Mouse (Mus musculus) heart, postnatal 14 days (tissue): Measurements from ENCODE around the gene Sirt4. TPM values are rescaled to one million over a fixed set of nuclear protein-coding genes. Genes with fewer than 3 reads are reported as not detected.
"Not testable (repeated sequence)": the region's sequence is repeated elsewhere in the genome, so short reads cannot be mapped to it uniquely, and the experiment has no call there.

ENCODE experiments used
- DNase-seq, 2 experiments: peaks; one replicate each; pipeline ENCODE4 v3.0.0; 2021 to 2022
- intact Hi-C: fragments of 180-260 bp; cut with DNase I; formaldehyde crosslinking; loops from one replicate; pipeline ENCODE4 v1.15.1; 2025
- total RNA-seq, 2 experiments: library from RNA; stranded (reverse); gene quantifications; 2 replicates each; pipeline ENCODE4 v1.2.3; 2021

Sirt4 gene
- total RNA-seq, 2 experiments from 2014 or later = 17.9 to 18.7 TPM

DNA sequence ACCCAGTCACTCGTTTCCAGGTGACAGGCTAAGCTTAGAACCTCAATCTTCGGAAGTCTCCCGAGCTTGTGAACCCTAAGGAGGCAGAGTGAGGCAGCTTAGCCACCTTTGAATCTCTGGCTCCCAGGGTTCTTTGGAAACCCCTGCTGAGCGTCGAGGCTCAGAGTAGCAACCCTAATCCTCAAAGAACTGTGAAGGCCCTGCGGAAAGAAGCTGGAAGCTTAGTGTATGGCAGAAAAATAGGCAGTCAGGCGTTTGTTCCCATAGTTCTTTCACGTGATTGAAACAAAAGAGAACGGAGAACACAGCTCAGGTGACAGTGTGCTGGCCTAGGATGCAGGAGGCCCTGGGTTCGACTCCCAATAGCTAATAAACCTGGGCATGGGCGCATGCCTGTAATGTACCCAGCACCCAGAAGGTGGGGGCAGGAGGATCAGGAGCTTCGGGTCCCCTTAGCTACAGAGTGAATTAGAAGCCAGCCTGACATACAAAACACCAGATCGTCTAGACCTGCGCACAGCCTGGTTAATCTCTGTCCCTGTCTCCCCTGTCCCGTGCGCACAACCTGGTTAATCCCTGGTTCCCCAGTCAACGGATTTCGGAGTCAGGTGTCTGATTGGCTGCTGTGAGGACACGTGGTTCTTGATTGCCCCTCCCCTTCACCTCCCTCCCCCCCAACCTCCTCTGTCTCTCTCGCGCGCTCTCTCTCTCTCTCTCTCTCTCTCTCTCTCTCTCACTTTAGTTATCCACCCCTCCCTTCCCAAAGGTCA is 9.0 kb downstream of the Sirt4 start:
- intact Hi-C loops = no loop called here
- DNase-seq = no peak

DNA sequence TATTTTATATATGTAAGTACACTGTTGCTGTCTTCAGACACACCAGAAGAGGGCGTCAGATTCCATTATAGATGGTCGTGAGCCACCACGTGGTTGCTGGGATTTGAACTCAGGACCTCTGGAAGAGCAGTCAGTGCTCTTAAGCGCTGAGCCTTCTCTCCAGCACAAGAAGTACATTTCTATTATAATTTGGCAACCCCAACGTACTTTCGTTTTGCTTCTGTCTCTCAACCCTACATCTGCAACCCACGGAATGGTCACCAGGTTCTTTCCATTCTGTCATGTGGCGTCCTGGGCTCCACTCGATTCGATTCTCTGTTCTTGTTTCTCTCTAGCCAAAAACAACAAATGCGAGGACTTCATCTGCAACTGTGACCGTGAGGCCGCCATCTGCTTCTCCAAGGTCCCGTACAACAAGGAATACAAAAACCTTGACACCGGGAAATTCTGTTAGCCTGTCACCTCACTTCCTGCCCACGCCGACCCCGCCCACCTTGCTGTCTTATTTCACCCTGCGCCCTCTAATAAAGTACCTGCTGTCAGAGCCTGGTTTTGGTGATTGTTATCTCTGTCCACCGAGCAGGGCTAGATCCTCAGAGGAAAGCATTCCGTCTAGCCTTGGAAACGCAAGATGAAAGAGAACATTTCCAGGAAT is 10.2 kb downstream of the Sirt4 start:
- no peak for DNase-seq
- intact Hi-C loops = no loop called here

DNA sequence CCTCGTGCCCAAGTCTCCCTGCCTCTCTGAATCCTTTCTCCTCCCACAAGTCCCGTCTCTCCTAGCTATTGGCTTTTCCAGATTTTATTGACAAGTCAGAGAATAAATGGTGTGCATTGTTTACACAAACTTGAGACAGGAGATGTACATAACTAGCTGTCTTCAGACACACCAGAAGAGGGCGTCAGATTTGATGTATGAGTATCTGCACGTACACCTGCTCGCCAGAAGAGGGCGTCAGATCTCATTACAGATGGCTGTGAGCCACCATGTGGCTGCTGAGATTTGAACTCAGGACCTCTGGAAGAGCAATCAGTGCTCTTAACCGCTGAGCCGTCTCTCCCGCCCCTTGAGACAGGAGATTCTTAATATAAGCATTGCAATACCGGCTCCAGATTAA is 11.3 kb downstream of the Sirt4 start:
- intact Hi-C loops = no loop called here

DNA sequence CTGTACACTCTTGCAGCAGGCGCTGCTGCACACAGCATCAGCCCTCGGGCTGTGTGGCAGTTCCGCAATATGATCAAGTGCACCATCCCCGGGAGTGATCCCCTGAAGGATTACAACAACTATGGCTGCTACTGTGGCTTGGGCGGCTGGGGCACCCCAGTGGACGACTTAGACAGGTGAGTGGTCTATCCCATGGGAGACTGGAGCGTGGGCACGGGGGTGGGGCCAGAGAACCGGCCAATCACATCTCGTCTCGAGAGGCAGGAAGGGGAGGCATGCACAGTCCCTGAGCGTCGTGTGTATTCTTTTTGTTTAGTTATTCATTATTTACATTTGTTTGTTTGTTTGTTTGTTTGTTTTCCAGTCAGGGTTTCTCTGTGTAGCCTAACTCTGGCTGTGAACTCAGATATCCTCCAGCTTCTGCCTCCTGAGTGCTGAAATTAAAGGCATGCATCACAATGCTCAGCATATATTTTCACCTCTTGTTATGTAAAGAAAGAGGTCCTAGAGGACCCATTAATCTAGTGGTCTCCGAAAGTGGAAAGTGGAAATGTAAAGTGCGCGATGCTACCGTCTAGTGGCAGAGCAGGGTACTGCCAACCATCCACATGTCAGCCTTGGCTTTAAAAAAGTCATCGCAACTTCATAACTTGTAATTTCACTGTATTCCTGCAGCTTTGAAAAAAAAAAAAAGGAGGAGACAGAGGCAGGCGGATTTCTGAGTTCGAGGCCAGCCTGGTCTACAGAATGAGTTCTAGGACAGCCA is 13.6 kb downstream of the Sirt4 start:
- DNase-seq = peak; percentile 60 to 71
- intact Hi-C loops = no loop called here

More for the DNA sequence above, 11.3 kb downstream of the Sirt4 start:
- no peak for DNase-seq

DNA sequence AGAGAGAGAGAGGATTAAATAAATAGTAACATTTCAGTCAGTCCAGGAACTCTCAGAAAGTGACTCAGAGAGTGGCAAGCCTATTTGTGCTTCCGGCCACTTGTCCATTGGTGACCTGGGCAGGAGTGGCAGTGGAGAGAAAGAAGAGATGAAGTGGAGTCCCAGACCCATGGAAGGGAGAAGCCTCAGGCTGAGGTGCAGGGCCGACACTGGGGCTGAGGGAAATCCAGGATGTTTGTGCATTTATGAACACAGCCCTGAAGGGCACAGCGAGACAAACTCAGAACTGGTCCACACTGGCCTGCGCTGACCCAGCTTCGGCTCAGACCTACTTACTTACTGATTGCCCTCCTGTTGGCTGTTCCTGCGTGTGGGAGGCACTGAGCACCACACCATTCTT is 14.7 kb downstream of the Sirt4 start:
- no peak for DNase-seq
- intact Hi-C loops = no loop called here

DNA sequence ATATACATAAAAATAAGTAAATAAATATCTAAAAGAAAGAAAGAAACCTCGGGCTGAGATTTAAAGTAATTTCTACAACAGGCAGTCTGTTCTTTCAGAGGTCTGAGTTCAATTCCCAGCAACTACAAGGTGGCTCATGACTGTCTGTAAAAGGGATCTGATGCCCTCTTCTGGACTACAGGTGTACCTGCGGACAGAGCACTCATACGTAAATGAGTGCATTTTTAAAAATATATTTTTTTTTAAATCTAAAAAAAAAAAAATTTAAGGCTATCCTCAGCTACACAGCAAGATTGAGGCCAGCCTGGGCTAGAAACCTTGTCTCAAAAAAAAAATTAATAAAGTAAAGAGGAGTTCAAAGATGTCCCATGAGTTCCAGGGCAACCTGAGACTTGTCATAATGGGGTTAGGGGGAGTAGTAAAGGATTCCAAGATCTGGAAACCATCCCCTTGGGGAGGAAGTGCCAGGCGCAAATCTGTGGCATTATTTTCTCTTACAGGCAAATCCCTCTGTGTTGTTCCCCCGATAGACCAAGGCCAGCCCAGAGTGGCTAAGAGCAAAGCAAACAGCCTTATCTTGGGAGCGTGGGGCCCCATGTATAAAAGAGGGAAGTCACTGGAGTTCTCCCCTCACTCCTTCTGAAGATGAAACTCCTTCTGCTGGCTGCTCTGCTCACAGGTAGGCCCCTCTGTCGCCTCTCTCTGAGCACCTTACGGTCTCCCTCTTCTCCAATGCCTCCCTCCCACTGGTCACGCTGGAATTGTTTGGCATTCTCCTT is 18.7 kb downstream of the Sirt4 start, which contains the start of gene Pla2g1b:
TSS of gene Pla2g1b (plus strand) at position 621 of the 779 bp plus-strand sequence.
- no peak for DNase-seq
- intact Hi-C loops = no loop called here

DNA sequence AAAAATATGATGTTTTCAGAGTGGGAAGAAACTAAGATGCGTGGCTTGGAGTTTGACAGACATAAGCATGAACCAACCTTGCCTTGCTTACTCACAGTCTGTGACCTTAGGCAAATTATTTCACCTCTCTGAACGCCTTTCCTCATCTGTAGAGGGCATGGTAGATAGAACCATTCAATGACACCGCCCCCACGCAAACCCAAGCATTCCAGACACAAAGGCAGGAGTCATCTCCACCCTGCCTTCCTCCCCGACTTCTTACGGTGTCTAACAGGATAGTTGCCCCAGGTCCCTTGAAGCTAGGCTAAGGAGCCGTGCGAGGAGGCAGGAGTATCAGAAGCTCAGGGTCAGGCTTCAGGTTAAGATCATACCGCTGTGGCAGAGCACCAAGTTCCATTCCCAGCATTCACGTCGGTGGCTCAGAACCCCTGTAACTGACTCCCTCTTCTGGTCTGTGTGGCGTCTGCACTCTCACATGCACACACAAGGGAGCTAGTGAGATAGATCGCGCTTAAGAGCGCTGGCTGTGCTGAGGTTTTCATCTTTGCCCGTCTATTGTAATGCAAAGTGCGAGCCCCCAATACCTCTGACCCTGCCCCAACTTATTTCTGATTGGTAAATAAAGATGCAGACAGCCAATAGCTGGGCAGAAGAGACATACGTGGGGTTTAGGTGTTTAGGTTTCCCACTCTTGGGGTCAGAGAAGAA is 20.0 kb downstream of the Sirt4 start:
- no peak for DNase-seq
- intact Hi-C loops = no loop called here

DNA sequence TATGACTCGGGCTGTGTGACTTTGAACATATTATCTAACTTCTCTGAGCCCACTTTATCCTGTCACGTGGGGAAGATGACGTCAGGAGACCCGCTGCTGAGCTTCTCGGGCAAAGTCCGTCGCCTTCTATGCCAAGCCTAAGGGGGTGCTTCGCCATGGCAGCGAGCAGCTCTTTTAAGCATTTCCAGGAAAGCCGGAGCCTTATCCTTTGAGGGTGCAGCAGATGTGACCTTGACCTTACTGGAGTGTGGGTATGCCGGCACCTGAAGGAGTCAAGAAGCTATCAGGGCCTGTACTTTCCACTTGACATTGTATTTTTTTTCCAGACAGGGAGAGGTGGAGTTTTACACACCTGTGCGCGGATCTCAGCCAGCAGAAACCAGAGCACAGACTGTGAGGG is 25.6 kb downstream of the Sirt4 start:
- no peak for DNase-seq
- intact Hi-C loops = no loop called here

DNA sequence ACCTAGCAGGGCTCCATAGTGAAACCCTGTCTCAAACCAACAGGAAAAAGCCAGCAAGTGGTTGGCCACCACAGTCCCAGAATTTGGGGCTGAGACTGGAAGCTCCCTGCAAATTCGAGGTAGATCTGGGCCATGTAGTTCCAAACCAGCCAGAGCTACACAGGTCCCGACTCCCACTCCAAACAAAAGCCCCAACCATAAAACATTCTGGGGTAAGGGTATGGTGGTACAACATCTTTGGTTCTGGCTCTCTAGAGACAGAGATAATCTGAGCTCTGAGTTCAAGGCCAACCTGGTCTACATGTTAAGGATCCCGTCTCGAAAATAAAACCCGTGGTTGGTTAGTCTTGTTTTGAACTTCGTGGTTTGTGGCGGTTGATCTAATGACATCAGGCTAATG is 28.7 kb downstream of the Sirt4 start:
- intact Hi-C loops = no loop called here
- DNase-seq = no peak

DNA sequence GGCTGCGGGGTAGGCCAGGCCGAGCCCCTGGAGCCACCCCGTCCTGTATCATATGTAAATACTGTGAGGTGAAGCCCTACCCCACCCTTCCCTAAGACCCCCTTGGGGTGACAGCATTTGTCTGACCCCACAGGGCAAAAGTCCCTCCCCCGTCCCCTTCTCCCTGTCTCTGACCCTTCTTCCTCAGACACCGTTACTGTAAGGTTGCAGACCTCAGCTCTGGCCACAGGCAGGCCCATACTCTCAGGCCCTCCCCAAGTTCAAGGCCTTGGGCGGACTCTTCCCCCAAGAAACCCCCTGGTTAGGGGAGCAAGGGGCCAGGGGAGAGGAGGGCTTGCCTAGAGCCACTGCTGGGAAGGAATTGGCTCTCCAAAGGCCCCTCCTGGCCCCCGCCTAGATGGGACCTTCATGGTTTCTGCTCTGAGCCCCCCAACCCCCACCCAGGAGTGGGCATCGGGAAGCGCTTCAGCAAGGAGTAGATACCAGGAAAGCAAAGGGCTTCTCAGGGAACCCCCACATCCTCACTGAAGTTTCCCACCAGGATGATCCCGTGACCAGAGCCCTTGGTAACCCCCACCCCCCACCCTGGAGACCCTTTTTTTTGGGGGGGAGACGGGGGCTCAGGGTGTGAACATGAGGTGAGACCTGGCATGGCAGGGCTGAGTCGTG is 30.0 kb downstream of the Sirt4 start:
- intact Hi-C loops = no loop called here
- DNase-seq = no peak

DNA sequence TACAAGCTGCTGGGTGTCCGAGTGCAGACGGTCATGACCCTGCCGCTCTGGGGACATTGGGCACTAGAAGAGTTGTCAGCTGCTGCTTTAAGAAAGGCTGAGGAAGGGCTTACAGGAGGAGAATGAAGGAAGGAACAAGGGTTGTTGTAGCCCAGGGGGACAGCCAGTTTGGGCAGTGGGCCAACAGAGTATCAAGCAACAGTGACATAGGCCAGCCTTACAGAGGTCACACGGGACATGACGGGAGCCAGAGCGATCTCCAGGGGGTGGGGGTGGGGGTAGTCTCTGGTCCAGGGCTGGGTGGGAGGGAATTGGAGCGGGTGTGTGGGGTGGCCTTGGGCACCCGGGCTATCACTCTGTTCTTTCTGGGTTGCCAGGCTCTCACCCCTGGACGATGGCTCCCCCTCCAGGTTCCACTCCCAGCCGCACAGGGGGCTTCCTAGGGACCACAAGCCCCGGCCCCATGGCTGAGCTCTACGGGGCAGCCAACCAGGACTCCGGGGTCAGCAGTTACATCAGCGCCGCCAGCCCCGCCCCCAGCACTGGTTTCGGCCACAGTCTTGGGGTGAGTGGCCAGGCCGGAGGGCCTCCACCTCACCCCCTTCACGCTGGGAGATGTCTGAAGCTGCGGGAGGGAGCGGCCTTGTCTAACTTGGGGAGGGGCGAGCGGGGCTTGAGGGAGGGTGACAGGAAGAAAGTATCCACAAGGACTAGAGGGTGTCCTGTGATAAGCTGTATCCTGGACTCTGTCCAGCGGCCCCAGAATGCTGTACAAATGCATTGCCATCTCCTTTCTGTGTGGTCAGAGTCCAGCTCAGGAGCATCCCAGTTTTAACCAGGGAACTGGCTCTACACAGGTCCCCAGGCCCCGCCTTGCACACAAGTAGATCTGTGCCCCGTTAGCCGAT is 33.9 kb downstream of the Sirt4 start:
- intact Hi-C loops = no loop called here
- no peak for DNase-seq

DNA sequence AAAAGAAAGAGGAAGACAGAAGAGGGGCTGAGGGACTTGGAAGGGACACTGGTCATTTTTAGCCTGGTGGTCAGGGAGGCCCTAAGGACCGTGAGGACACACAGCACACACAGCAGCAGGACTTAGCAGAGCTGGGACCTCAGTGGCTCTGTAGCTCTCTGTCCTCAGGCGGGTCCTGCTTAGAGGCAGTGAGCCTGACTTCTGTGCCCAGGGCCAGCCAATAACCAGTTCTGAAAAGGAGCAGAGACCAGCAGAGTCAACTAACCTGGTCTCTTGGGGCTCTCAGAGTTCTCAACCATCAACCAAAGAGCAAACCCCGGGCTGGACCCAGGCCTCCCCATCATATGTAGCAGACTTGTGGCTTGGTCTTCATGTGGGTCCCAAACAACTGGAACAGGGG is 35.3 kb downstream of the Sirt4 start:
- intact Hi-C loops = loop anchor here (10.0 kb wide), 1 partner anchor 464 kb away; no protein-coding TSS in a partner anchor
- no peak for DNase-seq

DNA sequence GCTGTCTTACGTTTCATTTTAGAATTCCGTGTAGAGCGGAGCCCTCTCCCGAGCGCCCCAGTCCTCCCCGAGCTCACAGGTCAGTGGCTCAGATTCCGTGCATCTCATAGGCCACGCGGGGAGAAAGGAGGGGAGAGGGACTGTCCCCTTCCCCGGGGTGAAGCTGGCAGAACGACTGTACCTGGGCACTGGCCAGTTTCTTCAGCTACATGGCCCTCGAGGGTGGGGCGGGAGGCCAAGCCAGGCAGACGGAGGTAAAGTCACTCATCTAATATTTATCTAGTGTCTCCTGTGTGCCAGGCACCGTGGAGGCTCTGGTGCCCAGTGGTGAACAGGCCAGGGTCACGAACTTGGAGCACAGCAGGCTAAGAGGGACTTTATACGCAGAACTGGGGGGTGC is 37.4 kb downstream of the Sirt4 start:
- intact Hi-C loops = loop anchor here (10.0 kb wide), 1 partner anchor 462 kb away; no protein-coding TSS in a partner anchor
- DNase-seq = no peak

DNA sequence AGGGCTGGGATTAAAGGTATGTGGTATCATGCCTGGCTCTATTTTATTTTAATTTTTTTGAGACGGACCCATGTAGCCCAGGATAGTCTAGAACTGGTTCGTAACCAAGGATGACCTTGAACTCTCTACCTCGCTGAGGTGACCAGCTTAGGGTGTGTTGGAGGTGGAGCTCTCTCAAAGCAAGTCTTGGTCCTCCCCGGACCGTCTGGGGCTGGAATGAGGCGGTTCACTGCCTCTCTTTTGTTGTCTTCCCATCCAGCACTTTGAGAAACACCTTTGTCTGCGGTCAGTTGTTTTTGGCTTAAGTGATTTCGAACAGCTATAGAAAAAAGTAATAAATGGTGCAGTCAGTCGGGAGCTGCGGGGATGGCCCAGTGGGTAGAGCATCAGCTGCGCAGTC is 40.4 kb downstream of the Sirt4 start:
- intact Hi-C loops = loop anchor here (5.0 to 10.0 kb wide), 2 partner anchors 147 to 459 kb away; no protein-coding TSS in a partner anchor
- no peak for DNase-seq

DNA sequence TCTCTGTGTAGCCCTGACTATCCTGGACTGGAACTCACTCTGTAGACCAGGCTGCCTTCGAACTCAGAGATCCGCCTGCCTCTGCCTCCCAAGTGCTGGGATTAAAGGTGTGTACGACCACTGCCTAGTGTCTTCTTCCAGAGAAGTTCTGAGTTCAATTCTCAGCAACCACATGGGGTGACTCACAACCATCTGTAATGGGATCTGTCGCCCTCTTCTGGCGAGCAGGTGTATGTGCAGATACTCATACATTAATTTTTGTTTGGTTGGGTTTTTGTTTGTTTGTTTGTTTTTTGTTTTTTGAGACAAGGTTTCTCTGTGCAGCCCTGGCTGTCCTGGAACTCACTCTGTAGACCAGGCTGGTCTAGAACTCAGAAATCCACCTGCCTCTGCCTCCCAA is 41.9 kb downstream of the Sirt4 start:
- DNase-seq = not testable (repeated sequence)
- intact Hi-C loops = loop anchor here (5.0 to 10.0 kb wide), 2 partner anchors 145 to 458 kb away; no protein-coding TSS in a partner anchor

DNA sequence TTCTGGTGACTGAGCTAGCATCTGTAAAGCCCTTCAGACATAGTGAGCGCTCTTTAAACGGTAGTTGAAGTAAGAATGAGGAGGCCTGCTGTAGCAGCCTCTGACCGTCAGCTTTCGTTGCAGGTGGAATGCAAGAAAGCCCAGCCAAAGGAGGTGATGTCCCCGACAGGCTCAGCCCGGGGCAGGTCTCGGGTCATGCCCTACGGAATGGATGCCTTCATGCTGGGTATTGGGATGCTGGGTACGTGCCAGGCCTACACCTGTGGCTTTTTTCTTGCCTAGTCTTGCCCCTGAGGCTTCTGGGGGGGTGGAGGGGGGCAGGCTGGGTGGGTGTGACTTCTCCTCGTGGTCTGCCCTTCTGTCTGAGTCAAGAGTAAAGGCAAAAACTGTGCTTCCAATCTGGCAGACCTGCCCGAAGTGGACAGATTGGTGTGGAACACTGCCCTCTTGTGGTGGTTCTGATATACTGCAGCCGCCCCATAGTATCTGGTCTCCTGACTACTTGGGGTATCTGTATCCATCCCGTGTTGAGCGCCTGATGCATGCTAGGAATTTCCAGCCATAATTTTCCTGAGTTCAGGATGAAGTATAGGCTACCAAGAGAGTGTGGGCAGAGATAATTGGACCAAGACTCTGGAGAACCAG is 43.2 kb downstream of the Sirt4 start:
- DNase-seq = peak; percentile 72 to 82
- intact Hi-C loops = loop anchor here (1.0 to 10.0 kb wide), 3 partner anchors 82 to 457 kb away; no protein-coding TSS in a partner anchor

DNA sequence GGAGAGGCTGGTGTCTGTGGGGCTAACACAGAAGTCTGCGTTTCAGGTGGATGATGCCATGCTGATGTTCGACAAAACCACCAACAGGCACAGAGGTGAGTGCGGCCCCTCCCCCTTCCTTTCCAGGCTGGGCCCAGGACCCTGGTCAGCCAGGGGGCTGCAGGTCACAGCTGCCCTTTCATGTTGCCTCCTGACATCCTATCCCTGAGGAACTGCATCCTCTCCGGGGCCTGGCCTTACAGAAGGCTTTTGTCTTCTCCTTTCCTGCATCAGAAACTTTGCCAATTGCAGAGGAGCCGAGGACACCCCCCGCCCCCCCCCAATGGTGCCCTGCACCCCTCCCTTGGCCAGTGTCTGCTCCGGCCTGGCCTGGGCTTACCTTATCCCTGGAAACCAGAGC is 45.9 kb downstream of the Sirt4 start:
- DNase-seq = no peak
- intact Hi-C loops = no loop called here

DNA sequence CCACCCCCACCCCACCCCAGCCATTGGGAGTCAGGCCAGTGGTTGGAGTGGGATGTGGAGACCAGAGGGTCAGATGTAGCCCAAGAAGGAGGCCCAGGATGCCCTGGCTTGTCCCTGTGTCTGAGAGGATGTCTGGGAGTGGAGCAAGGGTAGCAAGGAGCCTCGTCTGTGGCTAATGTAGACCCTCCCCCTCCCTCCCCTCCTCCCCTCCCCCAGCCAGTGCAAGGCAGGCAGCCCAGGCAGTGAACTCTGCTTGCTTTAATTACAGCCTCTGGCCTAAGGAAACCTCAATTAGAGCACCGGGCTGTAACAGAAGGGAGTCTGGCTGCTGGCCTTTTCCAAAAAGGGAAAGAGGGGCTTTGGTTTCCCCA is 46.6 kb downstream of the Sirt4 start:
- intact Hi-C loops = no loop called here

More for the DNA sequence above, 46.6 kb downstream of the Sirt4 start:
- DNase-seq = no peak
